Mouse (Mus musculus): ENCODE measurements around the gene Esp4.
"Not testable (repeated sequence)": the region's sequence is repeated elsewhere in the genome, so short reads cannot be mapped to it uniquely, and the experiment has no call there.

Esp4 gene

DNA sequence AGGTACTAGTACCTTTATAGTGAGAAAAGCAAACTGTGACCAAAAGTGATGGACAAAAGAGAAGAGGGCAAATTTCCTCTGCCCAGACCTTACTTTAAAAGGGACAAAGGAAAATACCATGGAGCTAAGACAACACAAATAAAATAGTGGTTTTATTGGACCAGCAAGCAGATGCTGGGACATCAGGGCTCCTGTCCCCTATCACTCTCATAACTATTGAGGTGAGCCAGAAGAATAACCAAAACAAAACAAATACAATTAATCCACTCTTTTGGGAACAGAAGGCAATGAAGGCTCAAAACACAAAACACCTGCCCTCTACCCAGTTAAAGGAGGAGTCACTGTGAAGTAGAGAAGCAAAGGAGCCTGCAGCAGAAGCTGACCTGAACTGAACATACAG, at the start of gene Esp4:
Gene Esp4 (plus strand): TSS at position 301 of the 400 bp plus-strand sequence.
- DNase-seq (ENCODE audit: low spot score) = no peak

DNA sequence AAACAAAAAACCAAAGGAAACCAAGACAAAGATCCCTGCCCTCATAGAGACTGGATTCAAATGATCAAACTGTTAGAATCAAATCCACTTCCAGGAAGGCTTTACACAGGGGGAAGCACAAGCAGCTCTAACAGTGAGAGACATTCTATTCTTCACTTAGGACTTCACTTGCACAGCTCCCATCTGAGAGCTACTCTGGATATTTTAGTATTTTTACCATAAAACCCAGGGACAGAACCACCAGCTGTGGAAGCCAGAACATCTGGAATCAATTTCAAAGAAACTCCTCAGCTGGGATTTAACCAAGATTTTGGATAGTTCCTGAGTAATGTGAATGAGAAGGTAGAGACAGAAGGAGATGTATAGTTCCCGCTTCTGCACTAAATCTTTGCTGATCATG, 44.9 kb upstream of the Esp4 start:
- DNase-seq (ENCODE audit: low spot score) = no peak

GRCm38 (mm10) chr17:40561207-40561606, 37.2 kb upstream of the Esp4 start, which contains the start of gene Esp6:
Esp6 (plus strand) TSS chr17:40561507.
- no peak for DNase-seq (ENCODE audit: low spot score)

DNA sequence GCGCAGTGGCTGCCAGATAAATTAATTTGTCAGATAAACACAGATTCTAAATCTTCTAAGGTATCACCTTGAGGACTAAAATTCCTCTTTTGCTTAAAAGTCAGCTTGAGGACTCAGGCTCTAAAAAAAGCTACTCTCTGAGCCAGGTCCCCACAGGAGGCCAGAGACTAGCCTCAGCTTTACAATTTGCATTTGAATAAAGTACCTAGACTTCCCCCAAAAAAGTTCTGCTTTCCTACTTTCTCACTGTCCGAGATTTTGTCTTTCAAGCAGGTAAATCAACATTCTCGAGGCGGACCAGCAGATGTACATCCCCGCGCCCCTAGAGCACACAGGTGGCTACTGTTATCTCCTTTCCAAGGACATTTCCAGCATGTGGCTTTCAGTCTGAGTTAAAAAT, 14.5 kb upstream of the Esp4 start:
- DNase-seq (ENCODE audit: low spot score) = not testable (repeated sequence)

GRCm38 (mm10) chr17:40591297-40591696, 7.1 kb upstream of the Esp4 start:
- DNase-seq (ENCODE audit: low spot score) = no peak

GRCm38 (mm10) chr17:40631775-40632174, 33.4 kb downstream of the Esp4 start, which contains the start of gene Esp3:
Esp3 (plus strand) TSS chr17:40632075.
- DNase-seq (ENCODE audit: low spot score) = not testable (repeated sequence)
